Mouse (Mus musculus) olfactory bulb, adult 2 months (tissue): ENCODE results near the gene Rap1a.

Experiments
- CTCF ChIP-seq: fragments of 200-500 bp; IDR thresholded peaks from 2 replicates; pipeline ENCODE4 v1.5.1; 2012; ENCODE audit warnings: low read depth, mild to moderate bottlenecking, low read length, moderate library complexity; ENCODE audit not compliant: insufficient read depth
- POLR2A ChIP-seq: fragments of 200-500 bp; IDR thresholded peaks from 2 replicates; pipeline ENCODE4 v1.6.1; 2012; ENCODE audit warnings: mild to moderate bottlenecking, low read depth, low read length, moderate library complexity; ENCODE audit not compliant: insufficient read depth

DNA sequence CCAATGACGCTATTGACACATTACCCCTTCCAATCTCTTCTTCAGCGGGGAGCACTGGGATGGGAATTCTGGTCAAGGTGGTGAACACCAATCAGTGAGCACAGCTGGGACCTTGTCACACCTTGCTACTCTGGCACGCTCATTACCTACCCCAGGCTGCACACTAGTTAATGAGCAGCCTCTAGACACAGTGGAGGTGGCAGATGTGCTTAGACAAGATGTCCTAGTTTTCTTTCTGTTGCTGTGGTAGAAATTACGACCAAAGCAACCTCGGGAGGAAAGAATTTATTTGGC, 104.0 kb downstream of the Rap1a start:
- TF ChIP-seq CTCF (no peak), POLR2A (no peak)
